Mouse (Mus musculus) embryonic facial prominence, embryonic 14.5 days (tissue): ENCODE results near the gene Tnnt3. TPM values are rescaled to one million over a fixed set of nuclear protein-coding genes. Genes with fewer than 3 reads are reported as not detected.

Experiments
- ATAC-seq: fragments of 200-750 bp; cut with Nextera tagmentation; 2 replicates; pipeline ENCODE4 v1.8.0; 2017; ENCODE audit warnings: low read depth, moderate number of reproducible peaks, moderate TSS enrichment
- DNase-seq: peaks from one replicate; pipeline ENCODE4 v3.0.0-alpha.2; 2015; ENCODE audit warnings: low spot score
- H3K27ac ChIP-seq: fragments of 300-500 bp; sonication (generic); replicated peaks from 2 replicates; pipeline ENCODE4 v1.5.1; 2014; ENCODE audit warnings: low read depth, mild to moderate bottlenecking, low read length, moderate library complexity
- H3K27me3 ChIP-seq: fragments of 300-500 bp; sonication (generic); replicated peaks from 2 replicates; pipeline ENCODE4 v1.6.1; 2014; ENCODE audit warnings: low read length; ENCODE audit not compliant: control insufficient read depth, insufficient read depth
- H3K36me3 ChIP-seq: fragments of 300-500 bp; sonication (generic); 2 replicates; pipeline ENCODE4 v1.6.1; 2014; ENCODE audit warnings: low read length, mixed read lengths; ENCODE audit not compliant: control insufficient read depth, insufficient read depth
- H3K4me1 ChIP-seq: fragments of 300-500 bp; sonication (generic); 2 replicates; pipeline ENCODE4 v1.6.1; 2014; ENCODE audit warnings: antibody characterized with exemption, low read length; ENCODE audit not compliant: control insufficient read depth, insufficient read depth
- H3K4me2 ChIP-seq: fragments of 300-500 bp; sonication (generic); 2 replicates; pipeline ENCODE4 v1.6.1; 2014; ENCODE audit warnings: low read depth, mild to moderate bottlenecking, low read length, moderate library complexity, mixed read lengths
- H3K4me3 ChIP-seq: fragments of 300-500 bp; sonication (generic); 2 replicates; pipeline ENCODE4 v1.5.1; 2014; ENCODE audit warnings: low read depth, mild to moderate bottlenecking, low read length
- H3K9ac ChIP-seq: fragments of 300-500 bp; sonication (generic); 2 replicates; pipeline ENCODE4 v1.6.1; 2014; ENCODE audit warnings: low read depth, mild to moderate bottlenecking, low read length, moderate library complexity, mixed read lengths
- H3K9me3 ChIP-seq: fragments of 300-500 bp; sonication (generic); 2 replicates; pipeline ENCODE4 v1.6.1; 2016; ENCODE audit warnings: low read length; ENCODE audit not compliant: control insufficient read depth
- WGBS: fragments of 180-500 bp; shearing (Covaris S2); extraction: QIAGEN DNeasy Blood & Tissue Kit; methylation state at CpG from one replicate; pipeline ENCODE4 v1.1.7; 2014; 5-methylcytosine and 5-hydroxymethylcytosine counted together
- polyA plus RNA-seq: library from polyadenylated mRNA; unstranded; fragments of >200 nt; fragmentation: Nextera tagmentation; extraction: Ambion mirVana; gene quantifications from 2 replicates; pipeline ENCODE4 v1.2.1, GENCODE M21; 2014

The Tnnt3 gene
- polyA plus RNA-seq, 1 experiment from 2014 or later = 643 TPM

GRCm38 (mm10) chr7:142500032-142500431 lies 1.4 kb downstream of the Tnnt3 start:
- H3K36me3 ChIP-seq = no peaks in the 10 kb centered on the region
- peak; percentile 62 for ATAC-seq
- WGBS = 83% methylated on average over 1 of the region's 1 CpGs
- no peaks in the 10 kb centered on the region for H3K9me3 ChIP-seq
- no peak overlapping the region for H3K4me2 ChIP-seq
- no peak overlapping the region for H3K4me3 ChIP-seq
- H3K27me3 ChIP-seq = no peaks in the 10 kb centered on the region
- no peak overlapping the region for H3K9ac ChIP-seq
- no peak overlapping the region for H3K27ac ChIP-seq
- peaks cover 2% of the 10 kb centered on the region; the same call in 1 of the 2 replicates for H3K4me1 ChIP-seq
- DNase-seq = no peak

GRCm38 (mm10) chr7:142503206-142503605 lies 4.6 kb downstream of the Tnnt3 start:
- Histone ChIP-seq H3K9ac (no peak overlapping the region), H3K4me3 (no peak overlapping the region), H3K4me1 (peaks cover 22% of the 10 kb centered on the region), H3K27ac (no peak overlapping the region), H3K27me3 (no peaks in the 10 kb centered on the region), H3K36me3 (no peaks in the 10 kb centered on the region), H3K9me3 (no peaks in the 10 kb centered on the region), H3K4me2 (no peak overlapping the region)
- no peak for ATAC-seq
- no peak for DNase-seq
- 75% methylated on average over 4 of the region's 4 CpGs for WGBS

DNA sequence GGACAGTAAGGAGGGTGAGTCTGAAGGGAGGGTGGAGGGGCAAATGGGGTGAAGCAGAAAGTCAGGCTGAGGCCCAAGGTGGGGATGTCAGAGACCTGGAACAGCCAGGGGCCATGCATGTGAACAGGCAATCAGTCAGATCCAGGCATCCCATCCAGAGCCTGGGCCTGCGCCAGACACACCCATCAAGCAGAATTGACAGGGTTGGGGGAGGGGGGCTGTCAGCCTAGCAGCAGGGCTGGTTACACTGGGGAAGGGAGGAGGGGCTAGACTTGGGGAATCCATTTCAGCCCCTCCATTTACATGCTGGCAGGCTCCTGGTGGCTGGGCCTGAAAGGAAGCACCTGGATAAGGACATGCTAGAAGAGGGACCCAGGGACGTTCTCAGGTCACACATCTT lies 7.3 kb downstream of the Tnnt3 start:
- H3K27ac ChIP-seq = peak overlapping the region; percentile 35
- no peak overlapping the region for H3K4me2 ChIP-seq
- H3K36me3 ChIP-seq = no peaks in the 10 kb centered on the region
- no peaks in the 10 kb centered on the region for H3K27me3 ChIP-seq
- peak; percentile 47; the same call in 1 of the 2 replicates for ATAC-seq
- peaks cover 43% of the 10 kb centered on the region for H3K4me1 ChIP-seq
- no peaks in the 10 kb centered on the region for H3K9me3 ChIP-seq
- WGBS = 19% methylated on average over 2 of the region's 2 CpGs
- no peak overlapping the region for H3K9ac ChIP-seq
- no peak overlapping the region for H3K4me3 ChIP-seq
- DNase-seq = peak; percentile 70

GRCm38 (mm10) chr7:142506501-142506900 lies 7.9 kb downstream of the Tnnt3 start:
- ATAC-seq (no peak), DNase-seq (no peak)
- H3K9ac ChIP-seq = no peak overlapping the region
- H3K9me3 ChIP-seq = no peaks in the 10 kb centered on the region
- no peak overlapping the region for H3K4me3 ChIP-seq
- no peaks in the 10 kb centered on the region for H3K36me3 ChIP-seq
- H3K4me1 ChIP-seq = peaks cover 45% of the 10 kb centered on the region
- H3K4me2 ChIP-seq = no peak overlapping the region
- H3K27ac ChIP-seq = peak overlapping the region; percentile 35; the same call in 1 of the 2 replicates
- H3K27me3 ChIP-seq = no peaks in the 10 kb centered on the region
- 46% methylated on average over 4 of the region's 4 CpGs for WGBS

DNA sequence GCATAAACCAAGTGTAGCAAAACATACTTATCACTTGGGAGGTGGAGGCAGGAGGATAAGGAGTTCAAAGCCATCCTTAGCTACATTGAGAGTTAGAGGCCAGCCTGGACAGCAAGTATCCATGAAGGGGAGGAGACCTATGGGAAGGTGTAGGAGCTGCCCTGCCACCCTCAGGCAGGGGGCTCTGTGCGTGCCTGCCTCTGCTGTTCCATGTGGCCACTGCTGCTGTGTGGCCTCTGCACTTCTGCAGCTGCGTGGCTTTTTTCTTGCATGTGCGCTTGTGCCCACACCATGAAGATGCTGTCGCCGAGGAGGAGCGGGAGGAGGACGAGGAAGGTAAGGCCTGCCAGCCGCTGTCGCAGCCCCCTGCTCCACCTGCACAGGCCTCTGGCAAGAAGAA lies 8.8 kb downstream of the Tnnt3 start:
- no peak for DNase-seq
- Histone ChIP-seq H3K9ac (no peak overlapping the region), H3K4me3 (no peak overlapping the region), H3K4me1 (peaks cover 45% of the 10 kb centered on the region), H3K27me3 (no peaks in the 10 kb centered on the region), H3K4me2 (no peak overlapping the region), H3K36me3 (no peaks in the 10 kb centered on the region), H3K9me3 (no peaks in the 10 kb centered on the region), H3K27ac (peak overlapping the region; percentile 98; the same call in 1 of the 2 replicates)
- WGBS = 92% methylated on average over 9 of the region's 9 CpGs
- no peak for ATAC-seq

GRCm38 (mm10) chr7:142509518-142509917 lies 10.9 kb downstream of the Tnnt3 start:
- Histone ChIP-seq H3K4me2 (no peak overlapping the region), H3K27ac (peak overlapping the region; percentile 98), H3K4me1 (peaks cover 45% of the 10 kb centered on the region), H3K36me3 (no peaks in the 10 kb centered on the region), H3K4me3 (no peak overlapping the region), H3K9ac (0 out of 2 replicates have a peak overlapping the region, but pooled peaks have one; percentile 28), H3K27me3 (no peaks in the 10 kb centered on the region), H3K9me3 (no peaks in the 10 kb centered on the region)
- DNase-seq (peak; percentile 65), ATAC-seq (no peak)
- WGBS = 36% methylated on average over 14 of the region's 14 CpGs

GRCm38 (mm10) chr7:142510021-142510777 lies 11.6 kb downstream of the Tnnt3 start:
- DNase-seq (peak; percentile 93), ATAC-seq (peak; percentile 70)
- WGBS = 13% methylated on average over 12 of the region's 12 CpGs
- Histone ChIP-seq H3K9ac (peak overlapping the region; percentile 26; the same call in 1 of the 2 replicates), H3K27ac (peak overlapping the region; percentile 98), H3K4me3 (no peak overlapping the region), H3K4me2 (no peak overlapping the region), H3K9me3 (no peaks in the 10 kb centered on the region), H3K36me3 (no peaks in the 10 kb centered on the region), H3K27me3 (no peaks in the 10 kb centered on the region), H3K4me1 (peaks cover 45% of the 10 kb centered on the region)

GRCm38 (mm10) chr7:142514048-142514447 lies 15.4 kb downstream of the Tnnt3 start:
- H3K27ac ChIP-seq = no peak overlapping the region
- DNase-seq = no peak
- 76% methylated on average over 4 of the region's 4 CpGs for WGBS
- H3K4me3 ChIP-seq = no peak overlapping the region
- no peaks in the 10 kb centered on the region for H3K9me3 ChIP-seq
- ATAC-seq = no peak
- peaks cover 40% of the 10 kb centered on the region for H3K4me1 ChIP-seq
- no peaks in the 10 kb centered on the region for H3K36me3 ChIP-seq
- no peaks in the 10 kb centered on the region for H3K27me3 ChIP-seq
- H3K9ac ChIP-seq = no peak overlapping the region
- H3K4me2 ChIP-seq = no peak overlapping the region
